Mouse (Mus musculus) MEL-GATA-1-ER (cell line): ENCODE data around the gene Ddx46.
"Not testable (repeated sequence)": the region's sequence is repeated elsewhere in the genome, so short reads cannot be mapped to it uniquely, and the experiment has no call there.

Experiments used
- DNase-seq: peaks from one replicate; pipeline ENCODE4 v3.0.0-alpha.2; 2012; ENCODE audit warnings: low read depth; ENCODE audit errors: extremely low read depth

Gene Ddx46

GRCm38 (mm10) chr13:55634639-55635127 is at the start of gene Ddx46:
Gene Ddx46 (plus strand): TSS chr13:55635027.
- peak; percentile 83 for DNase-seq

- no peak for DNase-seq
These were observed 42.8 kb upstream of the Ddx46 start for GRCm38 (mm10) chr13:55591961-55592490.

GRCm38 (mm10) chr13:55592512-55593253 is 42.1 kb upstream of the Ddx46 start:
- DNase-seq, result peak; percentile 94

- DNase-seq, result no peak
These were observed 41.5 kb upstream of the Ddx46 start for GRCm38 (mm10) chr13:55593254-55593747.

GRCm38 (mm10) chr13:55595375-55595774 is 39.5 kb upstream of the Ddx46 start:
- no peak for DNase-seq

- no peak for DNase-seq
These were observed 38.0 kb upstream of the Ddx46 start for GRCm38 (mm10) chr13:55596802-55597201.

GRCm38 (mm10) chr13:55599566-55600540 is 35.0 kb upstream of the Ddx46 start, which contains the start of gene B4galt7:
Gene B4galt7 (plus strand): TSS chr13:55599896.
- peak; percentile 68 for DNase-seq

GRCm38 (mm10) chr13:55600657-55601056 is 34.2 kb upstream of the Ddx46 start:
- DNase-seq, result peak; percentile 80

- peak; percentile 67 for DNase-seq
These were observed 33.2 kb upstream of the Ddx46 start for GRCm38 (mm10) chr13:55601611-55602010.

GRCm38 (mm10) chr13:55604606-55605005 is 30.2 kb upstream of the Ddx46 start:
- DNase-seq, result no peak

GRCm38 (mm10) chr13:55606899-55607623 is 27.8 kb upstream of the Ddx46 start:
- DNase-seq, result no peak

- no peak for DNase-seq
These were observed 27.2 kb upstream of the Ddx46 start for GRCm38 (mm10) chr13:55607624-55608006.

GRCm38 (mm10) chr13:55611996-55612395 is 22.8 kb upstream of the Ddx46 start:
- no peak for DNase-seq

GRCm38 (mm10) chr13:55613471-55613870 is 21.4 kb upstream of the Ddx46 start:
- DNase-seq, result no peak

GRCm38 (mm10) chr13:55619328-55619727 is 15.5 kb upstream of the Ddx46 start:
- peak; percentile 69 for DNase-seq

- no peak for DNase-seq
These were observed 14.6 kb upstream of the Ddx46 start for GRCm38 (mm10) chr13:55620275-55620674.

GRCm38 (mm10) chr13:55622156-55622648 is 12.6 kb upstream of the Ddx46 start:
- not testable (repeated sequence) for DNase-seq

GRCm38 (mm10) chr13:55622649-55623541 is 11.9 kb upstream of the Ddx46 start, which contains the start of gene Caml:
Gene Caml (plus strand): TSS chr13:55623005.
- peak; percentile 90 for DNase-seq

GRCm38 (mm10) chr13:55635146-55635571 is 332 bp downstream of the Ddx46 start:
- no peak for DNase-seq
